10 mouse cellular contexts compared by ENCODE assay signal in genomic region chr7:109704461-109704860, GRCm38 (mm10). TPM values are rescaled to one million over a fixed set of nuclear protein-coding genes. Genes with fewer than 3 reads are reported as not detected.
DNase-seq lines count a peak whose midpoint lies in the region; ATAC-seq and TF ChIP-seq lines count a peak whose summit lies in the region.
"Had no signal": no experiment of that assay in that cellular context is flagged by ENCODE, and none has a peak within 500 bp of the region (broad histone marks: within the 10 kb centered on the region; RNA-seq: fewer than 3 reads in every experiment).

No protein-coding gene starts in this region.

- no peaks in the 10 kb centered on the region for H3K9me3 ChIP-seq in embryonic facial prominence, embryonic 14.5 days (ENCODE audit: control insufficient read depth, low read length)
- no peaks in the 10 kb centered on the region for H3K9me3 ChIP-seq in intestine, embryonic 16.5 days (ENCODE audit: control insufficient read depth, low read length)

- H3K79me2 ChIP-seq in myocyte (ENCODE audit: control insufficient read depth, insufficient read depth) = no peaks in the 10 kb centered on the region

- 64% methylated on average over 3 of the region's 3 CpGs for WGBS in embryonic facial prominence, embryonic 14.5 days
- WGBS in intestine, embryonic 16.5 days = 51% methylated on average over 3 of the region's 3 CpGs

- no peak for DNase-seq in layer of hippocampus, adult 2 months (ENCODE audit: low spot score in 2 of 2)
- DNase-seq in layer of hippocampus, adult 8-10 months (ENCODE audit: low spot score in 2 of 2) = no peak
- no peak for DNase-seq in embryonic facial prominence, embryonic 14.5 days (ENCODE audit: low spot score)
- no peak for DNase-seq in adrenal gland, adult 8-10 months
- no peak for DNase-seq in gastrocnemius, adult 8-10 months (ENCODE audit: low spot score in 2 of 2)
- DNase-seq in kidney, adult 8-10 months = no peak
- DNase-seq: gastrocnemius, postnatal 36 days had no signal

- H3K36me3 ChIP-seq in embryonic facial prominence, embryonic 14.5 days (ENCODE audit: control insufficient read depth, insufficient read depth, low read length) = 0 out of 2 replicates have a peak, but pooled peaks cover 2% of the 10 kb centered on the region
- no peaks in the 10 kb centered on the region for H3K36me3 ChIP-seq in intestine, embryonic 16.5 days (ENCODE audit: control insufficient read depth, insufficient read depth, low read length)
- H3K36me3 ChIP-seq in myocyte (ENCODE audit: control insufficient read depth, insufficient read depth) = no peaks in the 10 kb centered on the region

- H3K4me2 ChIP-seq in embryonic facial prominence, embryonic 14.5 days (ENCODE audit: low read depth, low read length) = peak overlapping the region; percentile 55
- H3K4me2 ChIP-seq in intestine, embryonic 16.5 days (ENCODE audit: low read depth, low read length) = peak overlapping the region; percentile 69
- H3K4me2 ChIP-seq in myocyte (ENCODE audit: low read depth) = peak overlapping the region; percentile 58

- no peak for TF ChIP-seq CTCF in layer of hippocampus, adult 2 months (conservative IDR thresholded peaks at IDR 0.05)

- H3K27me3 ChIP-seq in embryonic facial prominence, embryonic 14.5 days (replicated peaks; ENCODE audit: control insufficient read depth, insufficient read depth, low read length) = no peaks in the 10 kb centered on the region
- no peaks in the 10 kb centered on the region for H3K27me3 ChIP-seq in intestine, embryonic 16.5 days (replicated peaks; ENCODE audit: control insufficient read depth, insufficient read depth, low read length)
- no peaks in the 10 kb centered on the region for H3K27me3 ChIP-seq in myocyte (ENCODE audit: control insufficient read depth, insufficient read depth, insufficient read length)

- no peak for TF ChIP-seq POLR2A in myocyte (IDR thresholded peaks at IDR 0.05; ENCODE audit: insufficient read length, low read depth)

- no peak overlapping the region for H3K27ac ChIP-seq in layer of hippocampus, adult 2 months
- H3K27ac ChIP-seq in embryonic facial prominence, embryonic 14.5 days (replicated peaks; ENCODE audit: low read depth, low read length) = peak overlapping the region; percentile 74; the same call in 1 of the 2 replicates
- no peak overlapping the region for H3K27ac ChIP-seq in intestine, embryonic 16.5 days (ENCODE audit: low read length)

- peak overlapping the region; percentile 73 for H3K4me3 ChIP-seq in layer of hippocampus, adult 2 months
- H3K4me3 ChIP-seq in embryonic facial prominence, embryonic 14.5 days (ENCODE audit: low read depth, low read length) = peak overlapping the region; percentile 67
- H3K4me3 ChIP-seq in intestine, embryonic 16.5 days (ENCODE audit: low read length) = peak overlapping the region; percentile 74
- peak overlapping the region; percentile 27 for H3K4me3 ChIP-seq in myocyte

- H3K4me1 ChIP-seq in embryonic facial prominence, embryonic 14.5 days (ENCODE audit: control insufficient read depth, insufficient read depth, low read length) = peaks cover 3% of the 10 kb centered on the region; the same call in 1 of the 2 replicates
- 0 out of 2 replicates have a peak, but pooled peaks cover 9% of the 10 kb centered on the region for H3K4me1 ChIP-seq in intestine, embryonic 16.5 days (ENCODE audit: control insufficient read depth, insufficient read depth, low read length)

- no peak overlapping the region for H3ac ChIP-seq in myocyte (ENCODE audit: control insufficient read depth, insufficient read length)

- H3K9ac ChIP-seq in embryonic facial prominence, embryonic 14.5 days (ENCODE audit: low read depth, low read length) = no peak overlapping the region
- peak overlapping the region; percentile 81; the same call in 1 of the 2 replicates for H3K9ac ChIP-seq in intestine, embryonic 16.5 days (ENCODE audit: low read depth, low read length)

- no peak for ATAC-seq in embryonic facial prominence, embryonic 14.5 days (ENCODE audit: low read depth)
- no peak for ATAC-seq in intestine, embryonic 16.5 days

TF ChIP-seq in myocyte, 11 proteins besides CTCF, POLR2A, EP300 and RAD21:
- no peak for TF ChIP-seq E2F4 (IDR thresholded peaks at IDR 0.05; ENCODE audit: insufficient read depth)

RNA-seq across cellular contexts. Expression of gene Akip1, which starts 1.0 kb away (rescaled TPM):
- 1 to 10 TPM; 4.1 to 6.3 TPM for total RNA-seq in layer of hippocampus, adult 2 months (2021)
- total RNA-seq in layer of hippocampus, adult 8-10 months (2022) = 1 to 10 TPM; 4.3 to 9.7 (median 6.4) TPM
- 30.9 and 37.1 TPM in 2 replicates for polyA plus RNA-seq in embryonic facial prominence, embryonic 14.5 days (2014; fragmentation: Nextera tagmentation; extraction: Ambion mirVana)
- 37.6 and 40.9 TPM in 2 replicates for polyA plus RNA-seq in intestine, embryonic 16.5 days (2015; fragmentation: Nextera tagmentation; extraction: Ambion mirVana)
- polyA plus RNA-seq in myocyte (2012; fragmentation: generic; extraction: Trizol) = 17.8 TPM
- total RNA-seq in adrenal gland, adult 8-10 months (2022) = 10 to 100 TPM; 21.7 to 30.6 (median 23.6) TPM
- total RNA-seq in gastrocnemius, adult 8-10 months (2022) = 10 to 100 TPM; 15.6 to 26.7 (median 24.0) TPM

RNA-seq across cellular contexts. Expression of gene St5, which starts 1.1 kb away (rescaled TPM):
- 10 to 100 TPM; 49.0 to 53.9 TPM for total RNA-seq in layer of hippocampus, adult 2 months (2021)
- total RNA-seq in layer of hippocampus, adult 8-10 months (2022) = 10 to 100 TPM; 33.1 to 57.0 (median 46.1) TPM
- 45.7 and 49.2 TPM in 2 replicates for polyA plus RNA-seq in embryonic facial prominence, embryonic 14.5 days (2014; fragmentation: Nextera tagmentation; extraction: Ambion mirVana)
- polyA plus RNA-seq in intestine, embryonic 16.5 days (2015; fragmentation: Nextera tagmentation; extraction: Ambion mirVana) = 66.9 and 71.9 TPM in 2 replicates
- 34.1 TPM for polyA plus RNA-seq in myocyte (2012; fragmentation: generic; extraction: Trizol)
- total RNA-seq in adrenal gland, adult 8-10 months (2022) = 10 to 100 TPM; 26.9 to 62.4 (median 40.9) TPM
- 1 to 10 TPM; 3.7 to 5.7 (median 4.7) TPM for total RNA-seq in gastrocnemius, adult 8-10 months (2022)

RNA-seq across cellular contexts. Expression of gene BC051019, which starts 19.2 kb away (rescaled TPM):
- under 1 TPM in 1 of 2 experiments, not detected in 1; 0.23 TPM for total RNA-seq in layer of hippocampus, adult 2 months (2021)
- under 1 TPM in 1 of 4 experiments, not detected in 3; 0.92 TPM for total RNA-seq in layer of hippocampus, adult 8-10 months (2022)
- polyA plus RNA-seq in embryonic facial prominence, embryonic 14.5 days (2014; fragmentation: Nextera tagmentation; extraction: Ambion mirVana) = 1.1 and 4.6 TPM in 2 replicates
- 0.13 TPM in 1 of 2 replicates, not detected in the other for polyA plus RNA-seq in intestine, embryonic 16.5 days (2015; fragmentation: Nextera tagmentation; extraction: Ambion mirVana)
- 33.3 TPM for polyA plus RNA-seq in myocyte (2012; fragmentation: generic; extraction: Trizol)
- under 1 TPM in 1 of 4 experiments, not detected in 3; 0.44 TPM for total RNA-seq in adrenal gland, adult 8-10 months (2022)
- not detected for total RNA-seq in gastrocnemius, adult 8-10 months (2022)
- total RNA-seq: gastrocnemius, postnatal 36 days had no signal
- polyA plus RNA-seq: small intestine, adult 2 months had no signal

RNA-seq across cellular contexts. Expression of gene Ascl3, which starts 27.1 kb away (rescaled TPM):
- not detected for total RNA-seq in layer of hippocampus, adult 2 months (2021)
- total RNA-seq in layer of hippocampus, adult 8-10 months (2022) = not detected
- polyA plus RNA-seq in embryonic facial prominence, embryonic 14.5 days (2014; fragmentation: Nextera tagmentation; extraction: Ambion mirVana) = 0.42 TPM in 1 of 2 replicates, not detected in the other
- 0.33 and 0.61 TPM in 2 replicates for polyA plus RNA-seq in intestine, embryonic 16.5 days (2015; fragmentation: Nextera tagmentation; extraction: Ambion mirVana)
- polyA plus RNA-seq in myocyte (2012; fragmentation: generic; extraction: Trizol) = 0.24 TPM
- total RNA-seq in adrenal gland, adult 8-10 months (2022) = under 1 TPM in 2 of 4 experiments, not detected in 2; 0.46 to 0.99 TPM
- total RNA-seq in gastrocnemius, adult 8-10 months (2022) = not detected
- total RNA-seq: gastrocnemius, postnatal 36 days had no signal

RNA-seq across cellular contexts. Expression of gene Tmem9b, which starts 48.2 kb away (rescaled TPM):
- total RNA-seq in layer of hippocampus, adult 2 months (2021) = 100 to 1,000 TPM; 101 to 102 TPM
- total RNA-seq in layer of hippocampus, adult 8-10 months (2022) = 100 to 1,000 TPM in 2 of 4 experiments, 10 to 100 TPM in 2; 98.5 to 101 (median 99.8) TPM
- polyA plus RNA-seq in embryonic facial prominence, embryonic 14.5 days (2014; fragmentation: Nextera tagmentation; extraction: Ambion mirVana) = 71.2 and 73.6 TPM in 2 replicates
- 80.7 and 86.1 TPM in 2 replicates for polyA plus RNA-seq in intestine, embryonic 16.5 days (2015; fragmentation: Nextera tagmentation; extraction: Ambion mirVana)
- 57.1 TPM for polyA plus RNA-seq in myocyte (2012; fragmentation: generic; extraction: Trizol)
- total RNA-seq in adrenal gland, adult 8-10 months (2022) = 10 to 100 TPM; 48.7 to 52.2 (median 51.1) TPM
- 10 to 100 TPM; 28.9 to 32.9 (median 31.3) TPM for total RNA-seq in gastrocnemius, adult 8-10 months (2022)

Comparison
In these comparisons a context has a peak if more than half of its experiments do, and no peak if none do; other contexts are left out.
1. RNA of gene St5, which starts 1.1 kb away (total RNA-seq): 49.0 to 53.9 TPM in layer of hippocampus, adult 2 months, 26.9 to 62.4 TPM in adrenal gland, adult 8-10 months and 33.1 to 57.0 TPM in layer of hippocampus, adult 8-10 months; 3.7 to 5.7 TPM in gastrocnemius, adult 8-10 months; every median in the first group is over 4 times any median in the second.
2. Peak in every context shown above with its lines, with median percentiles within 50 percentile points of each other: H3K4me3 ChIP-seq and H3K4me2 ChIP-seq.